Mouse (Mus musculus) erythroblast, embryonic 14.5 days (primary cell): ENCODE data around the gene Samd4.

Source experiments
- GATA1 ChIP-seq: IDR thresholded peaks from 2 replicates; pipeline ENCODE4 v1.6.1; 2012; ENCODE audit warnings: low read length, inconsistent platforms, mixed read lengths
- TAL1 ChIP-seq: IDR thresholded peaks from 3 replicates; pipeline ENCODE4 v1.6.1; 2012; ENCODE audit warnings: low read length, inconsistent platforms, mixed read lengths

DNA sequence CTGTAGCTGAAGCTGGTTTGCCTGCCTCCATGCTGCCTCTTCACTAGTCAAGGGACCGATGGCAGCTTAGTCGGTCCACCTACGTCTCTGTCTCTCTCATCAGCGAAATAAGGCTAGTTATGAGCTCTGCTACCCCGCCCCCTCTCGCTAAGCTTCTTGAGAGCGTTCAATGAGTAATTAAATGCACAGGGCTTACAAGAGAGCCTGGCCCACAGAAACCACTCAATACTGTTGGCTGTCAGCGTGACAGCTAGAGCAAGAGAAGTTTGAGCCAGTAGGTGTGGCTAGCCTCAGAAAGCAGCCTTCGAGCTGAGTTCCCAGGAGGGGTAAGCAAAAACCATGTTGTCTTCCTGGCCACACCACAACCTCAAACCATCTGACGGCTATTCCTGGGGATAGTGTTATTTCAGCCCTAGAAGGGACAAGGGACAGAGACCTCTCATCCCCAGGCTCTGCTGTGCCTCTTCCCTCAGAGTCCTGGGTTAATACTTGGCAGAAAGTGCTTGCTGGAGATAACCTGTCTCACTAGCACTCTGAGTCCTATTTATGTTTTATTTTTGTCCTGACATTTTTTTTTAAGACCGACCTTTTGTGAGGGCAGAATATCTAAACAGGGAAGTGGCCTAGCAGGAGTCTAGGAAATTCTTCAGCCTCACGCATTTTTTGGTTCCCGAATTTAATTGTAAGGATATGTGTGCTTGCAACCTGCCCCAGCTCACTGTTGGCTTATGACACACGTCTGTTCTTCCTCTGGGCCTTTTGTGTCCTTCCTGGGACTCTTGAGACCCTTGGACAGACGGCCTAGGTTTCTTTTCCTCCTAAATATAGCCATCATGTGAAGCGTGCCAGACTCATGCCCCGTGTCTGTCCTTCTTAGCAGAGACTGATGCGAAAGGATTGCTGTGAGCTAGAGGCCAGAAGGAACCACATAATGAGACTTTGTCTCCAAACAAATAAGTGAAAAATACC is 128.8 kb downstream of the Samd4 start:
- TF ChIP-seq TAL1 (no peak), GATA1 (no peak)
